Mouse (Mus musculus): ENCODE measurements at regions not wholly inside any gene's neighbourhood (a gene's known extent, or its start where the extent isn't known, plus 50 kb on each side); places are given as distances from the start of the nearest gene placed in this dataset.

GRCm38 (mm10) chr7:129784966-129785365 lies 193.3 kb downstream of the Wdr11 start:
- H3K4me2 ChIP-seq (ENCODE audit: insufficient read depth, low read depth, poor library complexity, severe bottlenecking) = no peak overlapping the region
- H3K4me1 ChIP-seq (ENCODE audit: control insufficient read depth in 1 of 2, insufficient read depth in 2 of 2) = no peaks in the 10 kb centered on the region
- TF ChIP-seq RAD21 (IDR thresholded peaks at IDR 0.05; ENCODE audit: low read depth, low read length) (no peak), CHD2 (IDR thresholded peaks at IDR 0.05; ENCODE audit: low read length) (no peak), USF1 (IDR thresholded peaks at IDR 0.05; ENCODE audit: low read depth, low read length) (no peak)
- H3K9ac ChIP-seq (ENCODE audit: insufficient read depth, low read depth) = no peak overlapping the region
- H3K27me3 ChIP-seq (replicated peaks) = peaks cover 80% of the 10 kb centered on the region
- no peak overlapping the region for H3K4me3 ChIP-seq (replicated peaks in 1 of 3; ENCODE audit: low read depth in 2 of 3, low read length in 2 of 3, poor library complexity in 1 of 3)
- dilution Hi-C loops (cut with MboI; ENCODE audit: extremely low pct_ligation_motif_present, extremely low pct_unique_long_range_greater_than_20kb, low sequenced_read_pairs) (no loop called here), in situ Hi-C loops (cut with MboI; ENCODE audit: low pct_ligation_motif_present, low pct_unique_long_range_greater_than_20kb, low sequenced_read_pairs) (no loop called here)
- no peaks in the 10 kb centered on the region for H3K36me3 ChIP-seq (replicated peaks in 1 of 2; ENCODE audit: control insufficient read depth in 1 of 2, insufficient read depth in 1 of 2, low read length in 1 of 2)
- no peaks in the 10 kb centered on the region for H3K79me2 ChIP-seq (replicated peaks; ENCODE audit: control insufficient read depth, extremely low read depth, insufficient read depth, poor library complexity, severe bottlenecking)
- H3K27ac ChIP-seq (ENCODE audit: insufficient read depth, low read depth) = no peak overlapping the region
- DNase-seq (ENCODE audit: extremely low read depth) = no peak
- H3K9me3 ChIP-seq (replicated peaks; ENCODE audit: low read length) = no peaks in the 10 kb centered on the region

- H3K27ac ChIP-seq (ENCODE audit: insufficient read depth, low read depth) = no peak overlapping the region
- no peak overlapping the region for H3K9ac ChIP-seq (ENCODE audit: insufficient read depth, low read depth)
- no peak overlapping the region for H3K4me3 ChIP-seq (replicated peaks in 1 of 3; ENCODE audit: low read depth in 2 of 3, low read length in 2 of 3, poor library complexity in 1 of 3)
- TF ChIP-seq UBTF (IDR thresholded peaks at IDR 0.05; ENCODE audit: low read depth, low read length) (no peak), SIN3A (IDR thresholded peaks at IDR 0.05; ENCODE audit: low read length) (no peak), ZMIZ1 (IDR thresholded peaks at IDR 0.05; ENCODE audit: low read depth, low read length) (no peak), RAD21 (IDR thresholded peaks at IDR 0.05; ENCODE audit: low read depth, low read length) (no peak), ELF1 (IDR thresholded peaks at IDR 0.05; ENCODE audit: low read depth, low read length) (no peak), TBP (conservative IDR thresholded peaks at IDR 0.05; ENCODE audit: low read depth, low read length) (no peak), MEF2A (IDR thresholded peaks at IDR 0.05; ENCODE audit: borderline replicate concordance, low read depth, low read length) (no peak), MAX (IDR thresholded peaks at IDR 0.05; ENCODE audit: low read length) (no peak)
- H3K4me2 ChIP-seq (ENCODE audit: insufficient read depth, low read depth, poor library complexity, severe bottlenecking) = no peak overlapping the region
- H3K9me3 ChIP-seq (replicated peaks; ENCODE audit: low read length) = no peaks in the 10 kb centered on the region
- in situ Hi-C loops (cut with MboI; ENCODE audit: low pct_ligation_motif_present, low pct_unique_long_range_greater_than_20kb, low sequenced_read_pairs) (no loop called here), dilution Hi-C loops (cut with MboI; ENCODE audit: extremely low pct_ligation_motif_present, extremely low pct_unique_long_range_greater_than_20kb, low sequenced_read_pairs) (no loop called here)
- peaks cover 85% of the 10 kb centered on the region for H3K27me3 ChIP-seq (replicated peaks)
- no peaks in the 10 kb centered on the region for H3K4me1 ChIP-seq (ENCODE audit: control insufficient read depth in 1 of 2, insufficient read depth in 2 of 2)
- no peaks in the 10 kb centered on the region for H3K79me2 ChIP-seq (replicated peaks; ENCODE audit: control insufficient read depth, extremely low read depth, insufficient read depth, poor library complexity, severe bottlenecking)
- H3K36me3 ChIP-seq (replicated peaks in 1 of 2; ENCODE audit: control insufficient read depth in 1 of 2, insufficient read depth in 1 of 2, low read length in 1 of 2) = no peaks in the 10 kb centered on the region
- no peak for DNase-seq (ENCODE audit: extremely low read depth)
These were observed 195.3 kb downstream of the Wdr11 start for GRCm38 (mm10) chr7:129787011-129787410.

DNA sequence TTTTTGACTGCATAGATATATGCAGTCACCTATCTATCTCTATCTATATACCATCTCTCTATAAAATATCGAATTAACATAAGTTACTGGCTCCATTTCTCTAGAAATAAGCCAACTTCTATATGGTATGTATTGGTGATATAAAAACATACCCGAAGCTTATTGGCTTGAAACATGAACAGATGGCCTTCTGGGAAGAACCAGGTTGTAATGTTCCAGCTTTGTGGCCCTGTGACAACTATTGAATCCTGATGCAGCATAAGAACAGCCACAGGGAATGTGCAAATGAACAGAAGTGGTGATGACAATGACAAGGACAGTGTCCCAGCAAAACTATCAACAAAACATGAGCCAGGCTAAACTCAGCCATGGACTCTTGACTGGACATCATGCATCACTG lies 196.1 kb downstream of the Wdr11 start:
- Histone ChIP-seq H3K27me3 (replicated peaks) (peaks cover 90% of the 10 kb centered on the region), H3K27ac (ENCODE audit: insufficient read depth, low read depth) (no peak overlapping the region), H3K36me3 (replicated peaks in 1 of 2; ENCODE audit: control insufficient read depth in 1 of 2, insufficient read depth in 1 of 2, low read length in 1 of 2) (no peaks in the 10 kb centered on the region), H3K4me2 (ENCODE audit: insufficient read depth, low read depth, poor library complexity, severe bottlenecking) (no peak overlapping the region), H3K9me3 (replicated peaks; ENCODE audit: low read length) (no peaks in the 10 kb centered on the region), H3K9ac (ENCODE audit: insufficient read depth, low read depth) (no peak overlapping the region), H3K4me3 (replicated peaks in 1 of 3; ENCODE audit: low read depth in 2 of 3, low read length in 2 of 3, poor library complexity in 1 of 3) (no peak overlapping the region), H3K79me2 (replicated peaks; ENCODE audit: control insufficient read depth, extremely low read depth, insufficient read depth, poor library complexity, severe bottlenecking) (no peaks in the 10 kb centered on the region), H3K4me1 (ENCODE audit: control insufficient read depth in 1 of 2, insufficient read depth in 2 of 2) (no peaks in the 10 kb centered on the region)
- in situ Hi-C loops (cut with MboI; ENCODE audit: low pct_ligation_motif_present, low pct_unique_long_range_greater_than_20kb, low sequenced_read_pairs) (no loop called here), dilution Hi-C loops (cut with MboI; ENCODE audit: extremely low pct_ligation_motif_present, extremely low pct_unique_long_range_greater_than_20kb, low sequenced_read_pairs) (no loop called here)
- no peak for DNase-seq (ENCODE audit: extremely low read depth)
- TF ChIP-seq KAT2A (IDR thresholded peaks at IDR 0.05; ENCODE audit: insufficient replicate concordance, low read length) (no peak), CHD2 (IDR thresholded peaks at IDR 0.05; ENCODE audit: low read length) (no peak), TCF12 (IDR thresholded peaks at IDR 0.05; ENCODE audit: low read depth, low read length) (no peak), JUND (conservative IDR thresholded peaks at IDR 0.05; ENCODE audit: low read depth, low read length) (no peak), CHD1 (IDR thresholded peaks at IDR 0.05; ENCODE audit: low read depth, low read length) (no peak), RCOR1 (conservative IDR thresholded peaks at IDR 0.05; ENCODE audit: low read depth, low read length) (no peak), ZC3H11A (IDR thresholded peaks at IDR 0.05; ENCODE audit: low read depth, low read length) (no peak), MYC (IDR thresholded peaks at IDR 0.05; ENCODE audit: low read depth, low read length) (no peak), POLR2AphosphoS2 (IDR thresholded peaks at IDR 0.05; ENCODE audit: low read depth, low read length) (no peak), SIN3A (IDR thresholded peaks at IDR 0.05; ENCODE audit: low read length) (no peak), CTCF (conservative IDR thresholded peaks at IDR 0.05 in 1 of 2, IDR thresholded peaks at IDR 0.05 in 1 of 2; ENCODE audit: low read depth in 2 of 2, low read length in 2 of 2) (no peak), PAX5 (IDR thresholded peaks at IDR 0.05; ENCODE audit: low read length) (no peak), MXI1 (IDR thresholded peaks at IDR 0.05; ENCODE audit: low read depth, low read length) (no peak), ELF1 (IDR thresholded peaks at IDR 0.05; ENCODE audit: low read depth, low read length) (no peak), ZNF384 (IDR thresholded peaks at IDR 0.05; ENCODE audit: low read depth, low read length) (no peak), ZKSCAN1 (IDR thresholded peaks at IDR 0.05; ENCODE audit: borderline replicate concordance, low read depth, low read length) (no peak), NELFE (IDR thresholded peaks at IDR 0.05; ENCODE audit: low read depth, low read length) (no peak)

Measured in CH12.LX (cell line).